Mouse (Mus musculus): ENCODE results near the gene Folr1.

Gene Folr1

DNA sequence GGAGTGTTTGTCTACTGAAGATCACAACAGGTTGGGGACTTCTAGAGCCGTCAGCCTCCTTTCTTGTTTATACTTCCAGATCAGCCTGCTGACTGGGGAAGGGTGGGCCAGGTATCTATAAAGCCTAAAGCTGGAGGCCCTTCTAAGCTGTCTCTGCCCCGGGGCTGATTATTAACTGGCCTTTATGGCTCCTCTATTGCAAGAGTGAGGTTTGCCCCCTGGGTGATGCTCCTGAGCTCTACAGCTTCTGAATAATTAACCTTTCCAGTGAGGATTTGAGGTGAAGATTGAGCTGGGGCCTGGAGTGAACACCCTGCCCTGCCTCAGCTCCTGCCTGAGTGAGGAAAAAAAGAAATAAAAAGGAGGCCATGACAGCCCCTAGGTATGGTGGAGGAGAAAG, at the start of gene Folr1:
Folr1 (minus strand) TSS at position 160 of the 400 bp plus-strand sequence.
- CTCF ChIA-PET = no interaction called here

DNA sequence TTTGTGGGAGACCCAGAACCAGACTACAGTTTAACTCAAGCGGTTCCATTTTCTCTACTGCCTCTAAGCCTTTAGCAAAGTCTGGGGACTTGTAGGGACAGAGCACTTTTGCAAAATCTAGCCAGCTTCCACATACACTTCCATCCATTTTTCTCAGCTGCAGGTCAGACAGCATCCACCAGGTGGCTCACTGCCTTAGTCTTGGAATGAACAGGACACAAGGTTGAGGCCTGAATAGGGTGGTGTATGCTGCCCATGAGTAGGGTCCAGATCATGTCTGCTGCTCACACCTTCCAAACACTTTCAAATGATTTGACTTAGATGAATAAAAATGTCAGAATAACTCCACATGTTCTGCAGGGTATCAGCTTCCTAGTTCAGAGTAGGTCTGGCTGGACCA, 47.5 kb upstream of the Folr1 start:
- CTCF ChIA-PET = interaction anchor here (0.6 kb wide), 1 partner anchor 76 kb away, joined by 3 read pairs; no protein-coding TSS in a partner anchor

DNA sequence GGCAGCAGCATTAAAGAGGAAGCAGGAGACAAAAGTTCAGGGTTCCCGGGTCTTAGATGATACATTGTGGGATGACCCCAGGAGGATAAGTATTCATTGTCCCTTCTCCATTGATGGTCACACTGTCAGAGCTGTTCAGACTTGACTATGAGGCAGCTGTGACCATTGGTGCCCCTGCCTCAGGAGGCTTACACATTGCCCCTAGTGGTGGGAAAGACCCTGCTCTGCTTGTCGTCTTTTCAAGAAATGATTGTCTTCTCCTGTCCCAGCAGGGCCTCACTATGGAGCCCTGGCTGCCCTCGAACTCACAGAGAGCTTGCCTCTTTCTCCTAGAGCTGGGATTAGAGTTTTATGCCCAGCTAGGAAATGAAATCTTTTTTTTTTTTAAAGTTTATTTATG, 41.4 kb upstream of the Folr1 start:
- CTCF ChIA-PET = no interaction called here

DNA sequence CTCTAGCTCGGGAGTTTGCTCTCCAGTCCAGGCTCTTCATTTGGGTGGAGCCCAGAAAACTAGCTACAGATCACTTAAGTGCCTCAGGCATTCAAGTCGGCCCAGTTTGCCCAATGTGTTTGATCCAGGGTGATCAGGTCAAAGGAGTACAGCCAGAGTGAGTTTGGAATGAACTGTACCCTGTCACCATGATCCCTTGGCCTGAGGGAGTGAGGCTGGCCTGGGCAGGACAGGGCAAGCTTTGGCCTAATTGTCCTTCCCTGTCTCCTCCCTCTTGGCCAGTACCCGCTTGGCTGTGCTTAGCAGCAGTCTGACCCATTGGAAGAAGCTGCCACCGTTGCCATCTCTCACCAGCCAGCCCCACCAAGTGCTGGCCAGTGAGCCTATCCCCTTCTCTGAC, 39.5 kb upstream of the Folr1 start:
- CTCF ChIA-PET = no interaction called here

DNA sequence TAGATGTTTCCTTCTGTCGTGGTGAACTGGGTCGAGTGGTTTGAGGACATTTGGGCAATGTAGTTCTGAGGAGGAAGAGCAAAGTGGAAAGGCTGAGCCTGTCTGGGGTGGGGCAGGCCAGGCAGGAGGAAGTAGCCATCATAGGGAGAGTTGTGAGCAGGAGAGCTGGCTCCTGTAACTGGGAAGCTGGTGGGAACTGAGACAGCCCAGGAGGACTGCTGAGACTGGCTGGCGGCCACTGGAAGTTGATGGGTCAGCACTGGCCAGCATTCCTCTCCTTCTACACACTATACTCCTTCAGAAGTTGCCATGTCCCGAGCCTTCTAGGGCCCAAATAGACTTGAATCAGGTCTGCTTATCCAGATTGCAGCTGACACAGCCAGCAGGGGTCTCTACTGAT, 37.8 kb upstream of the Folr1 start:
- CTCF ChIA-PET = no interaction called here

DNA sequence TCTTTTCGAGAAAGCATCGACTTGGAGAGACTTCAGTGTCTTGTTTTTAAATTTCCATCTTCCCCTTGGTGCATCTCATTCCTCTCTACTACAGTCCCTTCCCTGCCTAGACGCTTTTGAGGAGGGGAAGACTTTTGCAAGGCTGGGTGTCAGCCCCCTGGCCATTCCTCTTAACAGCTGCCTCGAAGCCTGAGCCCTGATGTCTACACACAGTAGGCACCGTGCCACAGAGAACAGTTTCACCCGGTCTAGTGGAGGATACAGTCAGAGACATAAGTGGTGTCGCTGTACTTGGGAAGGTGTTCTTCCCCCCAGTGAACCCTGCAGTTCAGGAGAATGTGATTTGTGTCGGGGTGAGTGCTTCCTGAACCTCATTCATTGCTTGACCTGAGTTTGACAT, 36.1 kb upstream of the Folr1 start:
- CTCF ChIA-PET = no interaction called here

DNA sequence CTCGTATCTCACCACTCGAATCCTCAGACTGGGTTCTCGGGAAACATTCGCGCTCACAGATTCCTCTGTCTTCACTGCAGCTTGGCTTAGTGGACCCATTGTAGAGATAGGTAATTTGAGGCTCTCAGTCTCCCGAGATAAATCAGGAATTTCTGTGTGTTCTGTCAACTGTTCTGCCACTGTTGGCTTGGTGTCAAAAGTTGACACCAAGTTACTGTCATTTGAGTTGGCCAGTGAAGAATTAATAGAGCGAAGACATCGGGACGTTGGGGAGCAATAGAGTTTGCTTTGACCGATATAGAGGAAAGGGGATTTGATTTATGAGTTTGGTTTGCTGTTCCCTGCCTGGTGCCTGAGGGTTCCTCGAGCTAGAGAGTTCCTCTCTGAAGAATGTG, 35.7 kb upstream of the Folr1 start, which contains the start of gene Tomt:
Tomt (minus strand) TSS at position 73 of the 395 bp plus-strand sequence.
- CTCF ChIA-PET = no interaction called here

DNA sequence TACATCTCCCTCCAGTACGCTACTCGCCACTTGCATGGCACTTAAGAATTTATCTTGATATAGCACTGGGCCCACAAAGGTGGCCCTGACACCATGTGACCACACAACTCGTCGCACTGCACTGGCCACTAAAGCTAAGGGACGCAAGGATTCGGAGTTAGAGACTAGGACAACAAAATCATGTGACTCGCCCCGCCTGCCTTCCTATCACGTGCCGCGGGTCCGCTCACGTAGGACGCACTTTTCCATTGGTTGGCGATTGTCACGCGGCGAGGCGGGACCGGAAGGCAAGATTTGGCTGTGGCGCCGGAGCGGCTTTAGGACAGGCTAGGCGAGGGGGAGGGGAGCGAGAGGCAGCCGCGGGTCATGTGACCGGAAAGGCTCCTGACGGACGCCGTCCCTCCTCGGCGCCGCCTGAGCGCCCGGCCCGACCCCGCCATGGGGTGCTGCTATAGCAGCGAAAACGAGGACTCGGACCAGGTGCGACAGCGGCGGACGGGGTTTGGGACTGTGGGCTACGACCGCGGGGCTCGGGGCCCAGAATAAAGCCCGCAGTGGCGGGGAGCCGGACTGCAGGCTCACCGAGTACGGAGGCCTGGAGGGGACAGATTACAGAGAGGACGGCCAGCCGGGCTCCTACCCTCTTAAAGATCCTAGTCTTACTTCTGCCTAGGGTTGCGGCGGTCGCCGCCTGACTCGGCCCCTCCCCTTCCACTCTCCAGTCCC, 35.1 kb upstream of the Folr1 start, which contains the start of gene Lamtor1:
Lamtor1 (plus strand) TSS at position 344 of the 726 bp plus-strand sequence.
- CTCF ChIA-PET = no interaction called here

DNA sequence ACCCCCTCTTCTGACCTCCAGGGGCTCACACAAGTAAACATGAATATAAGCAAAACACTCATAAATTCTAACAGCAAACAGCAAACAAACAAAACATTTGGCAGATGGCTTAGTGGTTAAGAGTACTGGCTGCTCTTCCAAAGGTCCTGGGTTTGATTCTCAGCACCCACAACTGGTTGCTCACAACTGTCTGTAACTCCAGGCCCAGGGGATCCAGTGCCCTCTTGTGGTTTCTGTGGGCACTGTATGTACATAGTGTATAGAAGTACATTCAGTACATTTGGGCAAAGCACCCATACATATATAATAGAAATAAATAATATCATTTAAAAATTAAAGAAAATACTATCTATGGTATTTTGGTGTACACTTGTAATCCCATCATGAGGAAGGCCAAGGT, 32.3 kb upstream of the Folr1 start:
- CTCF ChIA-PET = no interaction called here

DNA sequence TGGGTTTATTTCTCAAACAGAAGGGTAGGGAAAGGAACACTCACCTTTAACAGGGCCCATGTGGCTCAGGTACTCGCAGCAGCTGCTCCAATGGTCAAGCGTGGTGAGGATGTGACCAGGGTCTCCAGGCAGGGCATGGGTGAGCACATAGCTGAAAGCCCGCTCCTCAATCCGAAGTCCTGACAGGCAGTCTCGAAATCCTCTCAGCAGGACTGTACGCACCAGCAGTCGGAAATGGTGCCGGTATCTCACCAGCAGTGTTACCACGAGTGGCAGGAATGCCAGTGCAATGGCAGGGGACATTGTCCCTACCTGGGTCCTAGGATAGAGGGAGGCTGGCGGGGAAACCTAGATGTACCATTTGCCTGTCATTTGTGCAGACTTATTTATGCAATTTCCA, 31.4 kb upstream of the Folr1 start:
- CTCF ChIA-PET = interaction anchor here (0.6 kb wide), 1 partner anchor 44 kb away, joined by 3 read pairs; no protein-coding TSS in a partner anchor

DNA sequence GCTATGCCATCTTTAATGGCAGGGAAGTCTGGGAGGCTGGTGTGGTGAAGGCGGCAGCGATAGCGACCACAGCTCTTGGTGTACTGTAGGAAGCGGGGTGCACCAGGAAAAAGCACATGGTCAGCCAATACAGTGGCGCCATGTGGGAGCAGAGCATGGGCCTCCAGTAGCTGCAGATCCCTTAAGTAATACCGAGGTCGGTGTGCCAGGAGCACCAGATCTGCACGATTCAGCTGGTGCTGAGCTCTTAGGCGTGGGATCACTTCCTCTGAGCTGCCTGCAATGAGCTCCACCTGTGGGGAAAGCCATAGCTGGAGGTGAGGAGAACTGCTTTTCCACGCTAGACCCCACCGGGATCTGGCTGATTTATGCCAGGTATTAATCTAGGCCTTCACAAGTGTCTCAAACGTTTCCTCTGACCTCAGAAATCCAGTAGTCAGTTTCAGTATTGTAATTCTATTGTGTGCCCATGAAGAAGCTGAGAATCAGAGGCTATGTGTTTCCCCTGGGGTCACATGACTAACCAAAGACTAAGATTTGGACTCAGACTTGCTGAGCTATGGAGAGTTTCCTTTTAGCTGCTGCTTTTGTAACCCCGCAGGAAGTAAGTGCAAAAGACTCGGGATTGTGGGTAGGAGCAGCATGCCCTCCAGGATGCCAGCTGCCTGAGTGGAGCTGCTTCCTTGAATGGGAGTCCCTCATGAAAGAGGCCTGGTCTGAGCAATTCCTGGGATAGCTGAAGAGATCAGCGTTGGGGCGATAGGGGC, 29.9 kb upstream of the Folr1 start:
- CTCF ChIA-PET = interaction anchor here (0.5 kb wide), 1 partner anchor 378 kb away, joined by 3 read pairs; no protein-coding TSS in a partner anchor

DNA sequence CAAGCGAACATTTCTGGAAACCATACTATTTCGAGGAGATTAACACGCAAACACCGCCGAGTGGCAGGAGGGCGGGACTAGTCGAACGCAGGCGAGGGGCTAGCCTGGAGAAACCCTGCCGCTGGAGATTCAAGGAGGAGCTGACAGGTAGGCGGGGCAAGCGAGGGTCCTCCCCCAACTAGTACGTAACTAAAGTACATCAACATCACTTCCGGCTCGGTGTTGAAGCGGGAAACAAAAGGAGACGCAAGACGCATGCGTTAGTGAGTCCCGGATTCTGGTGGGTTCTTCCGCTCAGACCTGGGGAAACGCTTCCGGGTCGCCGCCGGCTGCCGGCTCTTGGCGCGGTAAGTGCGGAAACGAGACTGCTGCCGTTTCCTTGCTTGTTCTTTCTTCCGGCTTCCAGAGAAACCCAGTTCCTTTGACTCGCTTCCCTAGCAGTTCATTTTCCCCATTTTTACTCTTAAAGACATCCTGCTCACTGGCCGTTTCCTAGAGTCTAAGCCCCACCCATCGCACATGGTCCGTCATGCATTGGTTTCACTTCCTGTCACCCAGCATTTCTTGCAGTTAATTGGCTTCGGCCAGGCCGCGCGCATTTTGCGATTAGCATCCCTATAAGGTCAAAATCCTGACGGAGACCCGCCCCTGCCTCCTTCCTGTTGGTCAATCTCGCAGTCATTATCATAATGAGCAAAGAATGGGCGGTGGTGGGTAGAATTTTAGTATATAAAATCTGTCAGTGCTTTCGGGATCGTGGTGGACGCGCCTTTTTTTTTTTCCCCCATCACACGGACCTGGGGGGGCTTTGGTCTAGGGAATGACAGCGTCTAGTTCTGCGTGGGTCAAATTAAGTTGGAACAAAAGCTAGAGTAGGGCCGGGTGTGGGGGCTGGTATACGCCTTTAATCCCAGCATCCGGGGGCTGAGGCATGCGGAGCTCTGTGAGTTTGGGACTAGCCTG, 25.8 kb upstream of the Folr1 start:
- CTCF ChIA-PET = interaction anchor here (0.6 kb wide), 1 partner anchor 34 kb away, joined by 16 read pairs; no protein-coding TSS in a partner anchor

DNA sequence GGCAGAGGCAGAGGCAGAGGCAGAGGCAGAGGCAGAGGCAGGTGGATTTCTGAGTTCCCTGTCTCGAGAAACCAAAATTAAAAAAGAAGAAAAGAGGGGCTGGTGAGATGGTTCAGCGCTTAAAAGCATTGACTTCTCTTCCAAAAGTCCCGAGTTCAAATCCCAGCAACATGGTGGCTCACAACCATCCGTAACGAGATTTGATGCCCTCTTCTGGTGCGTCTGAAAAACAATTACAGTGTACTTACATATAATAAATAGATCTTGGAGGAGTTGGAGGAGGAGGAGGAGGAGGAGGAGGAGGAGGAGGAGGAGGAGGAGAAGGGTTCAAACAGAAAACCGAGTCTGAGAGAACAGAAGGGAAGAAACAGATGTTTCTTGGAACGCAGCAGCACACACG, 25.1 kb upstream of the Folr1 start:
- CTCF ChIA-PET = no interaction called here

DNA sequence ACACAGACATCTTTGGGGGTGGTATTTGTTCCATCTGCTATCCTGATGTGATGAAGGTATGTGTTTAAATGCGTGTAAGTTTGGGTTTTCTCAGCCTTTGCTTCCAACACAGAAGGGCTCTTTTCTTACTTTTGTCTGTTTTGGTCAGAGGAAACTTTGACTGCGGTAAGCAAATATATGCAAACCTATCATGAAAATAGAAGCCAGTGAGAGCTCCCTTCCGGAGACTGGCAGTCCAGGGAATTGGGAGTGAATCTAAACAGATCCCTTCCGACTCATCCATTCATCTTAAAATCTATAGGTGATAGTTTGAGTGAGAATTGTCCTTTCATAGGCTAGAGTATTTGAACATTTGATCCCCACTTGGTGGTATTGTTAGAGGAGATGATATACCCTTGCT, 17.9 kb upstream of the Folr1 start:
- CTCF ChIA-PET = interaction anchor here (0.6 kb wide), 1 partner anchor 67 kb away, joined by 3 read pairs; no protein-coding TSS in a partner anchor

DNA sequence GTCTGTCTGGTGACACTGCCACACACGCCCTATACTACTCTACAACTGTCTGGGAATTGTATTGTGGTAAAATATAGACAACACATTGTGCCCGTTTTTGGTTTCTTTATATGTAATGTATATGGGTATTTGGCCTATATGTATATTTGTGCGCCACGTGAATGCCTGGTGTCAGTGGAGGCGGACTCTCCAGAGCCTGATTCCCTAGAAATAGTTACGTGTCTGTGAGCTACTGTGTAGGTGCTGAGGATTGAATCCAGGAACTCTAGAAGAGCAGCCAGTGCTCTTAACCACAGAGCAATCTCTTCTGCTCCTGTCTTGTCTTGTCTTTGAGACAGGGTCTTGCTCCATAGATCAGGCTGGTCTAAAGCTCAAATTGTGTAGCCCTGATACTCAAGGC, 15.7 kb upstream of the Folr1 start:
- CTCF ChIA-PET = no interaction called here

DNA sequence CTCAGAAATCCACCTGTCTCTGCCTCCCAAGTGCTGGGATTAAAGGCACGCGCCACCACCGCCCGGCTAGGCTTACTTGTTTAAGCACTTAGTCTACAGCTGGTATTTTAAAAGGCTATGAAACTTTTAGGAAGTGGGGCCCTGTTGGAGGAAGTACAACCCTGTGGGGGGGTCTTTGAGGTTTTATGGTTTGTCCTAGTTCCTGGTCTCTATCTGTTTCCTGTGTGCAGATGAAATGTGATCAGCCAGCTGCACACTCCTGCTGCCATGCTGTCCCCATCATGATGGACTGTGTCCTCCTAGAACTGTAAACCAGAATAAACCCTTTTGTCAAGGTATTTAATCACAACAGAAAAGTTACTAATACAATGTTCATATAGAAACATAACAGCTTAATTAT, 13.6 kb upstream of the Folr1 start:
- CTCF ChIA-PET = interaction anchor here (0.5 kb wide), 1 partner anchor 103 kb away, joined by 3 read pairs; no protein-coding TSS in a partner anchor

DNA sequence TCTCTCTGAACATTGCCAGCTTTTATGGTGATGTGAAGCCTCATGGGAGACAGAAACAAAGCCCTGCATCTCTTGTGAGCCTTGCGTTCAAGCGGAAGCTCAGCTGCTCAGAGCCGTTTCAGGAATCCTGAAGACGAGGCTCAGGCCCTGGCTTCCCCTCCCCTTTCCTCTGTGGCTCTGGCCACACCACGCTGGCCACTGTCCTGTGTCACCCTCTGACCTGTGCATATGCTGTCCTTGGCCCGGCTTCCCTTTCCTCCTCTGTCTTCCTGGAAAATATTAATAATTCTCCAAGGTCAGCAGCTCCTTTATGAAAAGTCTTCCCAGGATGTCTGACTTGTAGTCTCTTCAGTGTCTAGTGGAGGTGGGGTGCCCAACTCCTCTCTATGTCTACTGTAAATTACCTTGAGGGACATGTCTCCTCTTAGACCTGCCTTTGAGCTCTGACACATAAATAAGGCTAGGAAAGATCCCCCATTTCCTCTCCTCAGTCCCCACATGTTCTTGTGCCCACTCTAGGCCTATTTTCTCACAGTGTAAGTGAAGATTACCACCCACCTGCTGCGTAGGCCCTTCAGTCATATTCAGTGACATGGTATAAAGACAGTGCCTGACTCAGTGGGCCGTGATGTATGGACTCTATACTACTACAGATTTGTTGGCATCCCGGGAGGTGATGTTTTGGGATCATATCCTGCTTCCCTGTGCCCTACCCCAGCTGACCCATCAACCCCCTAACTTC, 12.0 kb upstream of the Folr1 start:
- CTCF ChIA-PET = no interaction called here

DNA sequence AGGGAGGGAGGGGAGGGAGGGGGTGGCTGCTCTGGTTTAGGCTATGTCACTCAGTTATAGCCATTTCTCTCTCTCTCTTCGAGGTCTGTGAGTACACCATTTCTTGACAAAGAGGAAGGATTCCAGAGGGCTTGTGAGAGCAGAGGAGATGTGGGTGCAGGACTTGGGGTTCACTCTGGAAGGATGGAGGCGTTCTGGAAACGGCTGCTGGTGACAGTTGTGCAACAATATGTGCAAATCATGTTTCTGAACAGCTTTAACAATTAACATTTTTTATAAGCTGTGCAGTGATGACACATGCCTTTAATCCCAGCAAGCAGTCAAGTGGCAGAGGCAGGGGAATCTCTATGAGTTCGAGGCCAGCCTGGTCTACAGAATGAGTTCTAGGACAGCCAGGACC, 10.3 kb upstream of the Folr1 start:
- CTCF ChIA-PET = no interaction called here

DNA sequence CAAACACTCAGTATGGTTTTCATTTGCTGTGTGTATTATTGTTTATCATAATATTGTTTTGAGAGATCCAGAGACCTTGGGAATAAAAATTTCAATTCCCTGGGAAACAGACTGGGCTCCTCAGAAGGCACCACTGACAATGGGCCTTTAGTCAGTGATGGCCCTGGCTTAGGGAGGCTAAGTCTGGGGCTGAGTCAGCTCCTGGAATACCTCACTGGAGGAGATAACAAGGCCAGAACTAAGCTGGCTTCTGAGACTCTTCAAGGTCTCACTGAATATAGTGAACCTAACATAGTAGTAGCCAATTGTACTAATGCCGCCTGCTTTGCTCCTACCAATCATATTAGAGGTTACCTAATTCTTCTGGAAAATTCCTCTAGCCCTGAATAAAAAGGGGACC, 5.4 kb upstream of the Folr1 start:
- CTCF ChIA-PET = interaction anchor here (0.6 to 0.7 kb wide), 2 partner anchors 38 to 106 kb away, joined by 3 to 6 read pairs; no protein-coding TSS in a partner anchor

DNA sequence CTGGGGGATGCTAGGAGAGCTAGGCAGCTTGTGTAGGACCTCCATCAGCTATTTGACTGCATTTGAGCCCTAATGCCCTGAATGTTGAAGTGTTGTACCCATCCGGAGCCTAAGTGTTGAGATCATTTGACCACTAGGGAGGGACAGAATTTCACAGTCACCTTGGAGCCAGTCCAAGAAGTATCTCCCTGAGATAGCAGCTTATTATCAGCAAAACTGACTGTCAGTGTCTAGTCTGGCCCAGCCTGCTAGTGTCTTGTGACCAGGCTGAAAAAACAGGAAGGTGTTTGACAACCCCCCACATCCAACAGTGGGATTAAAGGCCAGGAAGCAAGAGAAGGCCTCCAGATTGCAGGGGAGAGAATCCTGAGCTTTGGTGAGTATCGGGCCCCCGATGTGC, 708 bp upstream of the Folr1 start:
- CTCF ChIA-PET = no interaction called here

DNA sequence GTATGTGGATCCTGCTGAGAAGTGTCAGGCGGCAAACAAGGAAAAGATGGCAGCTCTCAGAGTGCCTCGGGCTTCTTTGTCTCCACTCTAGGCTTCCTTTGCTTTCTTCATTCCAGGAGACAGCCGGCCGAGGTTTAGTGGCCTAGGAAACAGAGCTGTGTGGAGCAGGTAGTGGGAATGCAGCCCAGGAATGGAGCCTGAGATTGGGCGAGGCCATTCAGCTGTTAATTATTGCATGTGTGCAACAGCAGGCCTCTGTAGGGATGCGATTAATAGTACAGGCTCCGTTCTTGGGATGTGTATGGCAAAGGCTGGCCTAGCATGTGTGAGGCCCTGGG, 1.5 kb downstream of the Folr1 start:
- CTCF ChIA-PET = no interaction called here
